Mouse (Mus musculus): ENCODE results near the gene Phospho2. TPM values are rescaled to one million over a fixed set of nuclear protein-coding genes. Genes with fewer than 3 reads are reported as not detected.

The Phospho2 gene
- polyA plus RNA-seq, 1 experiment = 5.8 TPM

DNA sequence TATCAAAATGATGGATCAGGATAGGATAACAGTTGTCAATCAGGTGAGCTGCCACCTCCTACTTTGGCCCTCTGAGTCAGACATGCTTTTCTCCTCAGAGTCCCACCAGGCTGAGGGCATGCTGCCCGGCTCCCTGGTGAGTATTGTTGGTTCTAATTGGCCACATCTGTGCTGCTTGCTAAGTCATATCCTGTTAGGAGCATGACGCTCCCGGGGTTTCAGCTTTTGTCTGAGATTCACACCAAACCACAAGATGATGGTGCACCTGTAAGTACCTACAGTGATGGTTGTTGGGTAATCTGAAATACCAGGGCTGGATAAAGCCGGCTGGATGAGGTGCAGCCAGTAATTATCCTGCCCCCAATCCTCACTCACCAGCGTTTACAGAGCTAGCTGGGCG is 50.8 kb downstream of the Phospho2 start:
- TF ChIP-seq GATA1 (IDR thresholded peaks at IDR 0.05; ENCODE audit: borderline replicate concordance, low read length) = no peak
- H3K9me3 ChIP-seq = no peaks in the 10 kb centered on the region
- peaks cover 20% of the 10 kb centered on the region for H3K36me3 ChIP-seq (replicated peaks; ENCODE audit: low read length)
- no peak overlapping the region for H3K4me3 ChIP-seq (replicated peaks)
- H3K27me3 ChIP-seq (replicated peaks) = no peaks in the 10 kb centered on the region
- H3K4me1 ChIP-seq = peaks cover 17% of the 10 kb centered on the region

DNA sequence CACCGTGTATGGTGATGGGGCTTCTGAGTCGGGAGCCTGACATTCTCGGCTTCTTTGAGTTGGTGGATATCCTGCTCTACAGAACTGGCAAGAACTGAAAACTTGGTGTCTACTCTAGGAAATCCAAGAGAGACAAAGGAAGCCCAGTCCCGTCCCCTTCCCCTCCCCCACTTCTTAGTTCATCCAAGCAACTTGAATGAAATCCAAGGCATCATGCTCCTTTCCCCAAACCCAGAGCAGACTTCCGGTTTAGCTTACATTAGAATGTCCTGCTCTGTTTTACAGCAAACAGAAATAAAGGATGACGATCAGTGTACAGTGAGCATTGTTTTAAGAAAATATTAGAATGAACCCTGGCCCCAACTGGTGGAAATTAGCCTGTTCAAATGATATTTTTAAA is 59.8 kb downstream of the Phospho2 start:
- no peaks in the 10 kb centered on the region for H3K9me3 ChIP-seq
- TF ChIP-seq GATA1 (IDR thresholded peaks at IDR 0.05; ENCODE audit: borderline replicate concordance, low read length) (no peak), FLI1 (IDR thresholded peaks at IDR 0.05; ENCODE audit: low read length) (no peak)
- peaks cover 30% of the 10 kb centered on the region for H3K4me1 ChIP-seq
- no peak overlapping the region for H3K4me3 ChIP-seq (replicated peaks)
- H3K36me3 ChIP-seq (replicated peaks; ENCODE audit: low read length) = no peaks in the 10 kb centered on the region
- no peaks in the 10 kb centered on the region for H3K27me3 ChIP-seq (replicated peaks)

Other genes starting within 250 kb of the Phospho2 start
- gene Lrp2, start 203.6 kb upstream of the Phospho2 start, polyA plus RNA-seq (2012; ENCODE audit: insufficient read depth, low replicate concordance) = not detected in 2 replicates
- not detected in 2 replicates for gene Bbs5, start 142.5 kb upstream of the Phospho2 start, polyA plus RNA-seq (2012; ENCODE audit: insufficient read depth, low replicate concordance)
- not detected in 2 replicates for gene Klhl41, start 119.5 kb upstream of the Phospho2 start, polyA plus RNA-seq (2012; ENCODE audit: insufficient read depth, low replicate concordance)
- gene Fastkd1, start 76.1 kb upstream of the Phospho2 start, polyA plus RNA-seq (2012; ENCODE audit: insufficient read depth, low replicate concordance) = not detected in 2 replicates
- 7.5 and 12.7 TPM in 2 replicates for gene Ppig, start 67.1 kb upstream of the Phospho2 start, polyA plus RNA-seq (2012; ENCODE audit: insufficient read depth, low replicate concordance)
- gene Ccdc173, start within 50 bp of the Phospho2 start, polyA plus RNA-seq (2012; ENCODE audit: insufficient read depth, low replicate concordance) = 0.54 TPM in 1 of 2 replicates, not detected in the other
- 0.20 and 3.8 TPM in 2 replicates for gene Klhl23, start 32.3 kb downstream of the Phospho2 start, polyA plus RNA-seq (2012; ENCODE audit: insufficient read depth, low replicate concordance)
- gene Ssb, start 71.9 kb downstream of the Phospho2 start, polyA plus RNA-seq (2012; ENCODE audit: insufficient read depth, low replicate concordance) = 26.3 TPM in 1 of 2 replicates, not detected in the other
- 62.5 and 68.5 TPM in 2 replicates for gene Mettl5, start 96.0 kb downstream of the Phospho2 start, polyA plus RNA-seq (2012; ENCODE audit: insufficient read depth, low replicate concordance)
- 2.5 and 3.8 TPM in 2 replicates for gene Ubr3, start 107.6 kb downstream of the Phospho2 start, polyA plus RNA-seq (2012; ENCODE audit: insufficient read depth, low replicate concordance)
- not detected in 2 replicates for gene Myo3b, start 249.5 kb downstream of the Phospho2 start, polyA plus RNA-seq (2012; ENCODE audit: insufficient read depth, low replicate concordance)